Mouse (Mus musculus) embryonic facial prominence, embryonic 10.5 days (tissue): ENCODE measurements around the gene 1700025G04Rik. TPM values are rescaled to one million over a fixed set of nuclear protein-coding genes. Genes with fewer than 3 reads are reported as not detected.

Experiments
- DNase-seq: peaks from one replicate; pipeline ENCODE4 v3.0.0-alpha.2; 2017; ENCODE audit warnings: low spot score
- H3K27ac ChIP-seq: fragments of 300-500 bp; sonication (generic); replicated peaks from 2 replicates; pipeline ENCODE4 v1.5.1; 2016; ENCODE audit warnings: mild to moderate bottlenecking
- H3K27me3 ChIP-seq: fragments of 300-500 bp; sonication (generic); replicated peaks from 2 replicates; pipeline ENCODE4 v1.6.1; 2016; ENCODE audit warnings: low read depth, mild to moderate bottlenecking; ENCODE audit not compliant: poor library complexity, severe bottlenecking
- H3K36me3 ChIP-seq: fragments of 300-500 bp; sonication (generic); replicated peaks from 2 replicates; pipeline ENCODE4 v1.6.1; 2016; ENCODE audit warnings: mild to moderate bottlenecking, moderate library complexity
- H3K4me1 ChIP-seq: fragments of 300-500 bp; sonication (generic); 2 replicates; pipeline ENCODE4 v1.6.1; 2016
- H3K4me3 ChIP-seq: fragments of 300-500 bp; sonication (generic); 2 replicates; pipeline ENCODE4 v1.5.1; 2016; ENCODE audit warnings: mild to moderate bottlenecking, moderate library complexity
- H3K9me3 ChIP-seq: fragments of 300-500 bp; sonication (generic); 2 replicates; pipeline ENCODE4 v1.6.1; 2016; ENCODE audit warnings: mild to moderate bottlenecking
- WGBS: fragments of 180-500 bp; shearing (Covaris S2); methylation state at CpG from one replicate; pipeline ENCODE4 v1.1.7; 2016; 5-methylcytosine and 5-hydroxymethylcytosine counted together
- polyA plus RNA-seq: library from polyadenylated mRNA; unstranded; fragments of >200 nt; fragmentation: Nextera tagmentation; extraction: Ambion mirVana; gene quantifications from 2 replicates; pipeline ENCODE4 v1.2.1, GENCODE M21; 2016

The 1700025G04Rik gene
- polyA plus RNA-seq, 1 experiment from 2014 or later, result 14.7 TPM

DNA sequence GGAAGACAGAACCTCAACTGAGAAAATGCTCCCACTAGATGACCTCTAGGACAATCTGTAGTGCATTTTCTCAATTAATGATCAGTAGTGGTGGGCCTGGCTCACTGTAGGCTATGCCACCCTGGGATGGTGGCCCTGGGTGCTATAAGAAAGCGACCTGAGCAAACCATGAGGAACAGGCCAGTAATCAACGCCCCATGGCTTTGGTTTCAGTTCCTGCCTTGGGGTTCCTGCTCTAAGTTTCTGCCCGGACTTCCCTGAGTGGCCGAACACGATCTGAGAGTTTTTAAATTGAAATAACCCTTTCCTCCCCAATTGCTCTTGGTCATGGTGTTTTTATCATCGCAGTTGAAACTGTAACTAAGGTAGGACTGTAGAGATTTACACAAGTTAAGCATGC lies 69.1 kb downstream of the 1700025G04Rik start:
- no peak for DNase-seq

DNA sequence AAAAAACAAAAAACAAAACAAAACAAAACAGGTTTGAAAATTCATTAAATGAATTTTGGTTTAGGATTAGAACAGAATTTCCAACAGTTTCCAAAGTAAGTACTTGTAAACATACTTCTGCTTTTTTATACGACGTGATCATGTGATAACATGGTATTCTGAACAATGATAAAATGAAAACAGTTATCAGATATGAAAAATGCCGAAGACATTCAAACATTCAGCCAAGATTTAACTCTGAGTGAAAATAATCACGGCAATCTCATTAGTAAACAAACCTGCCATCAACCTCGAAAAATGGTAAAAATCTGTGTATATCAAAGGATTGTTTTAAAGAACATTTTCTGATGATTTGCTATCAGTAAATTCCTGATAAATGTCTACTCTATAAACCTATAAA lies 69.9 kb downstream of the 1700025G04Rik start:
- Histone ChIP-seq H3K4me3 (no peak overlapping the region), H3K27ac (no peak overlapping the region), H3K27me3 (no peaks in the 10 kb centered on the region), H3K36me3 (peaks cover 4% of the 10 kb centered on the region), H3K4me1 (peaks cover 7% of the 10 kb centered on the region), H3K9me3 (peaks cover 5% of the 10 kb centered on the region; the same call in 1 of the 2 replicates)
- DNase-seq, result no peak
- 95% methylated on average over 5 of the region's 5 CpGs for WGBS

More for the DNA sequence above, 69.1 kb downstream of the 1700025G04Rik start:
- Histone ChIP-seq H3K27me3 (no peaks in the 10 kb centered on the region), H3K27ac (no peak overlapping the region), H3K36me3 (peaks cover 4% of the 10 kb centered on the region), H3K9me3 (peaks cover 5% of the 10 kb centered on the region; the same call in 1 of the 2 replicates), H3K4me3 (no peak overlapping the region), H3K4me1 (peaks cover 7% of the 10 kb centered on the region)
- WGBS, result 89% methylated on average over 6 of the region's 6 CpGs

DNA sequence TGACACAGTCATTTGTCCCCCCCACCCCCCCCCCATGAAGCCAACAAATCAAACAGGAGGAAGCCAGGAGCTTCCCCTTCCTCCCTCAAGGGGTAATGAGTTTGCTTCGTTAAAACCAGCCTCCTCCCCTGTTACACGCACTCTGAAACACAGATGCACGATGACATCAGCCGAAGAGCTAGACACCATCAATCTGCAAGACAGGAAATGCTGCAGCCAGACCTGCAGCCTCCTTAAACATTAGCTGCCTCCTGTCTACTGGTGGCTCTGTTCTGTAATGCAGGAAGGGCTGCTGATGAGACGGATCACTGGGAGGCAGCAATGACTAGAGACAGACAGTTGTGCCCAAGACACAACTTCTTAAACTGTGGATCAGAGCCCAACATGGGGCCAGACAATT lies 70.7 kb downstream of the 1700025G04Rik start:
- Histone ChIP-seq H3K4me3 (no peak overlapping the region), H3K9me3 (peaks cover 5% of the 10 kb centered on the region; the same call in 1 of the 2 replicates), H3K4me1 (peaks cover 7% of the 10 kb centered on the region), H3K27me3 (no peaks in the 10 kb centered on the region), H3K36me3 (peaks cover 4% of the 10 kb centered on the region), H3K27ac (no peak overlapping the region)
- no peak for DNase-seq
- WGBS, result 54% methylated on average over 5 of the region's 5 CpGs

DNA sequence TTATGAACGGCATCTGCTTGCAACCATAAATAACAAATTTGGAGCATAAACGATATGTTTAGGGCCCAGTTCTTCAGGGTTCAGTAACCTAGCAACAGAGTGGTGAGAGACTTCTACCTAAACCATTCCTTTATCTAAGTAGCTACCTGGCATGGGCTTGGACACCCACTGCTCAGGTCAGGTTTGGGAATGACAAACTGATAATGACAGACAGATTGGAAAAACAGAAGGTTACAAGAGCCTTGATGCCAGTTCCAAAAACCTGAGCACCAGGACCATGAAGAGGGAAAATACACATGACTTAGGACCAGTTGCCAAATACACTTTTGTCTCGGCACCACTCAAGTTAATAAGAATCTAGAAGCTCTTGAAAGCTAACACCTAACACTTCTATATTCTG lies 71.6 kb downstream of the 1700025G04Rik start:
- H3K9me3 ChIP-seq, result peaks cover 5% of the 10 kb centered on the region; the same call in 1 of the 2 replicates
- WGBS, result 84% methylated on average over 3 of the region's 3 CpGs
- no peak for DNase-seq

DNA sequence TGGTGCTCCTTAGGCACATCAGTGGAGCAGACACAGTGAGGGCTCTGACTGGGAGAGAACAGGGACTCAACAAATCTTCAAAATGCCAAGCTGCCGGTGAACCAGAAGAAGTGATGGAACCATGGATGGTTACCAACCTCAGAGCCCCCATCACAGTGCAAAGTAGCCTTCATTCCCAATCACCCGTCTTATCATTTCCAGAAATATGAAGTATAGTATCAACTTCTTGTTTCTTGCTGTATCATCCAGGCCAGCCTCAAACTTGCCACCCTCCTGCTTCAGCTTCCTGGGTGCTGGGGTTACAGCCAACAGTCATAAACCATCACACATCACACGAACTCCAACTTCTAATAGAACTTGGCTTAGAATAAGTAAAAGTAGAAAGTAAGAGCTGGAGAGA lies 73.3 kb downstream of the 1700025G04Rik start:
- Histone ChIP-seq H3K4me3 (no peak overlapping the region), H3K9me3 (no peaks in the 10 kb centered on the region), H3K4me1 (peaks cover 7% of the 10 kb centered on the region), H3K27me3 (no peaks in the 10 kb centered on the region), H3K36me3 (no peaks in the 10 kb centered on the region), H3K27ac (no peak overlapping the region)
- DNase-seq, result no peak
- 94% methylated on average over 3 of the region's 3 CpGs for WGBS

More for the DNA sequence above, 71.6 kb downstream of the 1700025G04Rik start:
- H3K4me3 ChIP-seq, result no peak overlapping the region
- H3K27ac ChIP-seq, result no peak overlapping the region
- H3K36me3 ChIP-seq, result peaks cover 4% of the 10 kb centered on the region
- H3K4me1 ChIP-seq, result peaks cover 7% of the 10 kb centered on the region
- no peaks in the 10 kb centered on the region for H3K27me3 ChIP-seq

DNA sequence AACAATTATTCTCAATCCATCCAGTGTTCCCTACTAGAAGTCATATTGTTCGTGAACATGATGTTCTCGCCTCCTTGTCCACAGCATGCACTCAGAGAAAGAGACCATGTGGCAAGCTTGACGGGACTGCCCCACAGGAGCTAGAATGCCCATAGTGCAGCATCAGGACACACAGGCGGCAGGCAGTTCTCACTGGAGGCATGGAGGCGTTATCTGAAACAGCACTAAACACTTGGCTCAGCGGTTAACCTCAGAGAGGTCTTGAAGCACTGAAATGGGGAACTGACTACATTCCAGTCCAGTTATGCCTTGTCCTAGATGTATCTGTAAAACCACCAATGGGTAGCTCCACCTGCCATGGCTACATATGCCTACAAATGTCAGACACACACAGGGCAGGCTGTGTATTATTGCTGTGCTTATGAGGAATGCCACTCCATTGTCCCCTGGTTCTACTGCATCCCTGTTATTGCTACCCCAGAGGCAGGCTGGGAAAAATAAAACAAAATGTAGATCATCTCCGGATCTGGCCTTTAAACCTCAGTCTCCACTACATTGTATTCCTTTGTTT lies 74.3 kb downstream of the 1700025G04Rik start:
- H3K27me3 ChIP-seq, result no peaks in the 10 kb centered on the region
- no peaks in the 10 kb centered on the region for H3K9me3 ChIP-seq
- no peak overlapping the region for H3K27ac ChIP-seq
- 87% methylated on average over 7 of the region's 7 CpGs for WGBS
- H3K36me3 ChIP-seq, result no peaks in the 10 kb centered on the region
- DNase-seq, result no peak
- H3K4me1 ChIP-seq, result peaks cover 7% of the 10 kb centered on the region
- no peak overlapping the region for H3K4me3 ChIP-seq

DNA sequence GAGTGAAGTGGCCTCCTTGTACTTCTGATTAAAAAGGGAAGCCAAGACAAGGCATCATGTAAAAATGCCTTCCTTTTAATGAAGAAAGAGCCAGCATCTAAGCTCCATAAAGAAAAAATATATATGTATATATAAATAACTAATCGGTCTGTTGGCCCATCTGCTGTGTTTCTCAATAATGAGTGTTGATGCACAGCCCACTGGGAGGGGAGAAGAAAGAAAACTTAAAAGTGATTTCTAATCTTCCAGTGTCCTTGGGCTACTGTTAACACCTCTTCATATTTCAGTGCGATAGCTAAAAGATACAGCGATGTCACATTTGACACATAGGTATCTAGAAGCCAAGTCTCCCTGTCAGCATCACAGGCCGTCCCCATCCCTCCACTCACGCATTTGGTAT lies 78.2 kb downstream of the 1700025G04Rik start:
- H3K4me3 ChIP-seq, result no peak overlapping the region
- H3K4me1 ChIP-seq, result peaks cover 23% of the 10 kb centered on the region
- WGBS, result 95% methylated on average over 5 of the region's 5 CpGs
- H3K27me3 ChIP-seq, result no peaks in the 10 kb centered on the region
- H3K36me3 ChIP-seq, result no peaks in the 10 kb centered on the region
- no peak for DNase-seq
- no peaks in the 10 kb centered on the region for H3K9me3 ChIP-seq
- no peak overlapping the region for H3K27ac ChIP-seq

DNA sequence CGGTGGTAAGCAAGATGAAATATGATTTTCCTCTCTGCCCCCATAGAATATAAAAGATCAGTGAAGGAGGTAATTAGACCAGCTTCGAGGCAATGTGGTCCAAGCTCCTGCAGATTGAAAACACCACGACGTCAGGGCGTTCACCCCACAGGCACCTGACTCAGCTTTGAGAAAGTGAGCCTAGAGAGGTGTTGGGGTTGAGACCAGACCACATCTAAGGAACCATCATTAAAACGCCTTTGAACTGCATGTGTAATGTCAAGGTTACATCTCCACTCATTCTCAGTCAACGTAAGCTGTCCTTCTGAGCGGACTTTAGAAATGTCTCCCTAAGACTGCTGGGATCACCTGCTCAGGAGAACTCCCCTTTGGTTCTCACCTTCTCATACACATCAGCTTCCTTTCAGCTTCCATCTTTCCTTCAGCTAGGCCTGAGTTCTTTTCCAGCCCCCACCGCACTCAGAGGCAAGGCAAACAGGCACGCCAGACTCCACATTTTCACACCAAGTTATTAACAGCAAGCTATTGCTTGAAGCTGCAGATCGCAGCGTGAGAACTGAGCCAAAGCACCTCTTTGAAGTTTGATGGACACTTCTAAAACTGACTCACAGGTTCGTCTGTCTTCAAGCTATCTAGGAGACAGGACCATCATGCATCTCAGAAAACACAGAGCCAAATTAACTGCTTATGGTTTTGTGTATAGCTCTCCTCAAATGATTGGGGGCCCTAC lies 79.5 kb downstream of the 1700025G04Rik start:
- Histone ChIP-seq H3K9me3 (no peaks in the 10 kb centered on the region), H3K4me1 (peaks cover 23% of the 10 kb centered on the region), H3K36me3 (peaks cover 9% of the 10 kb centered on the region), H3K27me3 (no peaks in the 10 kb centered on the region), H3K4me3 (no peak overlapping the region), H3K27ac (no peak overlapping the region)
- WGBS, result 83% methylated on average over 13 of the region's 13 CpGs
- DNase-seq, result no peak

DNA sequence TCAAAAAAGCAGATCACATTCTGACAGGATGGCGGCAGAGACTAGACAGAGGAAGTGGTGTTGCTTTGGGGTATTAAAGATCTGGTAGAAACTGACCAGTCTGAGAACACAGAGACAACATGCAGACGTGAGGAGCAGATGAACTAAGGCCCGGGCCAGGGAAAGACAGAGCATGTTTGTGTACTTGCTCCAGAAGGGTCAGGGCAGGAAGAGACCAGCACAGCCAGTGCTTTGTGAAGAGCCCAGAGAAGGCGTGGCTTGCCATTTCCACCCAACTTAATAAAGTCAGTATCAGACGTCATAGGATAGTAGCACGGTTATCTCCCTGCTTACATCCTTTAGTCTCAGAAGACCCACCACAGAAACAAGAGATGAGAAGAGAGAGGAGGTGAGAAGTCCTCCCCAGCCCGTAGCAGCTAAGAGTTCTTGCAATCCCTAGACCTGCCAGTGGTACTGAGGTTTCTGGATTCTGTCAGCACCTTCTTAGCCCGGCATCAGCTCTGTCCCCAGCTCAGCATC lies 81.4 kb downstream of the 1700025G04Rik start:
- 49% methylated on average over 8 of the region's 8 CpGs for WGBS
- no peak overlapping the region for H3K27ac ChIP-seq
- no peak for DNase-seq

DNA sequence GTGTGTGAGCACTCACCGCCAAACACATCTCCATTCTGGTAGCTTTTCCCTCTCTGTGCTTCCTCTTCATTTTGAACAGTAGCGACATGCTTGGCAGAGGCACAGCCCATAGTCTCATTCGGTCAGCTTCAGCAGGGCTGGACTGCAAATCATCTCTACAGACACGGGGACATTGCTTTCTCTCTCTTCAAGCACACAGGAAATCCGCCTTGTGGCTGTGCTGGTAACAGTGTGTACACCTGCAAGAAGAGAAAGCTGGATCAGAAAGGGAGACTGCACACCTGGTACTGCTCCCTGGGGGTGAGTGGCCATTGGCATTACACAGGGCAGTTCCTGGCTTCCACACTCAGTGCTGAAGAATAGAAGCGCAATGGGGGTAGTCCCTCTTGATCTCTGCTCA lies 83.4 kb downstream of the 1700025G04Rik start:
- no peak for DNase-seq
- H3K4me1 ChIP-seq, result peaks cover 23% of the 10 kb centered on the region
- H3K4me3 ChIP-seq, result no peak overlapping the region
- peaks cover 15% of the 10 kb centered on the region for H3K36me3 ChIP-seq
- WGBS, result 91% methylated on average over 6 of the region's 6 CpGs
- H3K27me3 ChIP-seq, result no peaks in the 10 kb centered on the region
- H3K27ac ChIP-seq, result no peak overlapping the region
- H3K9me3 ChIP-seq, result no peaks in the 10 kb centered on the region

More for the DNA sequence above, 81.4 kb downstream of the 1700025G04Rik start:
- Histone ChIP-seq H3K36me3 (peaks cover 12% of the 10 kb centered on the region), H3K4me1 (peaks cover 23% of the 10 kb centered on the region), H3K27me3 (no peaks in the 10 kb centered on the region), H3K9me3 (no peaks in the 10 kb centered on the region), H3K4me3 (no peak overlapping the region)

DNA sequence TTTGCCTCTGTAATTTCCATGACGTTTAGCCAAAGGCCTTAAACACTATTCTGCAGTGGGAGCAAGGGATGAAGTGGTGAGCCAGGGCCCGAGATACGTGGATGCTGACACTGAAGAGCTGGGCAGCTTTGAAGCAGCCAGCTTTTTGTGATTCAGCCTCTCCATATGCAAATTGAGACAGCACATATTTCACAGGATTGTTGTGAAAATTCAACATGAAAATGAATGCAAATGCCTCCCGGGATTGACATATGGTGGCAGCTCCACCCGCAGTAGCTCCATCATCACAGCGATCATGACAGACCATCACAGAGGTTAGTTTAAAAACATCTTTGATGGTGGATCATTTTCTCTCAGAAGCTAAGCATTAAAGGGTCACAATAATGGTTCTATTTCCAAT lies 85.4 kb downstream of the 1700025G04Rik start:
- H3K4me1 ChIP-seq, result peaks cover 14% of the 10 kb centered on the region
- WGBS, result 91% methylated on average over 6 of the region's 6 CpGs
- no peaks in the 10 kb centered on the region for H3K27me3 ChIP-seq
- H3K4me3 ChIP-seq, result no peak overlapping the region
- H3K27ac ChIP-seq, result no peak overlapping the region
- DNase-seq, result no peak
- no peaks in the 10 kb centered on the region for H3K9me3 ChIP-seq
- H3K36me3 ChIP-seq, result peaks cover 15% of the 10 kb centered on the region

DNA sequence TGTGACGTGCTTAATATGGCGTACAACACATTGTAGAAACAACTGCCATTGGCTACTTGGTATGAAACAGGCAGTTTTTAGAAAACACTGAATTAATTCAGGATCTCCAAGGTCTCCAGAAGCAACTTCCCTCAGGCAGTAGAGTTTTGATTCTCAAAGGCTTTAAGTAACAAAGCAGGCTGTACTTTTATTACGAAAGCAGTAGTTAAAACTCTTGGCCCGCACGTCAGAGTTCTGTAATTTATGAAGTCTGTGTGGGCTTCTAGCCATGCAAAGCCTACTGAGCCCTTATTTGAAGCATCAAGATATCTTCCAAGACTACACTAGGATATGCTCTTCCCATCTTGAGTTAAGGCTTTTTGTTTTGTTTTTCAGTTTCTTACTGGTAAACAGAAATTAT lies 89.5 kb downstream of the 1700025G04Rik start:
- Histone ChIP-seq H3K27me3 (no peaks in the 10 kb centered on the region), H3K4me3 (no peak overlapping the region), H3K27ac (no peak overlapping the region), H3K4me1 (peaks cover 23% of the 10 kb centered on the region), H3K9me3 (no peaks in the 10 kb centered on the region), H3K36me3 (0 out of 2 replicates have a peak, but pooled peaks cover 6% of the 10 kb centered on the region)
- DNase-seq, result no peak
- 86% methylated on average over 5 of the region's 5 CpGs for WGBS

DNA sequence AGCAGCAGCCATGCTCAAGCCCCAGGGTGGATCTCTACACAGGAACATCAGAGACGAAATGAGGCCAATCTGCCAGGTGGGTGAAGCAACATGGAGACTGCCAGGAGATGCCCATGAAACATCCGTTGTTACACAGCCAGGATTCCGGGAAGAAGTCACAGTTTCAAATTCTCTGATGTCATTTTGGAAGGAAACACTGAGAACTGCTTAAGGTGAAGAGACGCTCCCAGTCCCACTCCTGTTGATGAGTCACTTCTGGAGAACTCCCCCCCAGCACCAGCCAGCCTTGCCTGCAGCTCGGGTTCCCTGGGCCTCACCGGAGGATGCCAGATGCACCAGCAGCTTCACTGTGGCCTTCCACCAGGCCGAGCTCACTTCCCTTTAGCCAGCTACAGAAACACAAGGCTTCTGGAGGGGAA lies 90.5 kb downstream of the 1700025G04Rik start:
- H3K9me3 ChIP-seq, result no peaks in the 10 kb centered on the region
- no peak overlapping the region for H3K4me3 ChIP-seq
- peaks cover 29% of the 10 kb centered on the region for H3K4me1 ChIP-seq
- 61% methylated on average over 7 of the region's 7 CpGs for WGBS
- no peaks in the 10 kb centered on the region for H3K27me3 ChIP-seq
- H3K36me3 ChIP-seq, result 0 out of 2 replicates have a peak, but pooled peaks cover 6% of the 10 kb centered on the region
- no peak overlapping the region for H3K27ac ChIP-seq
- DNase-seq, result peak; percentile 50
